Mouse (Mus musculus) myocyte (in vitro differentiated cells): Measurements from ENCODE around the gene Arid1b.

ENCODE experiments used
- MYOD1 ChIP-seq, 3 experiments: IDR thresholded peaks; one replicate each; pipeline ENCODE4 v1.6.1; 2011; ENCODE audit warnings: control low read depth in 2 of 3, low read depth in 2 of 3, mild to moderate bottlenecking in 2 of 3, moderate library complexity in 1 of 3; ENCODE audit not compliant: insufficient read length in 2 of 3, control insufficient read depth in 1 of 3
- MYOG ChIP-seq, 3 experiments: IDR thresholded peaks; one replicate each; pipeline ENCODE4 v1.6.1; 2011; ENCODE audit warnings: control low read depth in 2 of 3, low read depth in 2 of 3, mild to moderate bottlenecking in 2 of 3; ENCODE audit not compliant: insufficient read length in 2 of 3, control insufficient read depth in 1 of 3, insufficient read depth in 1 of 3
- POLR2A ChIP-seq: IDR thresholded peaks from one replicate; pipeline ENCODE4 v1.6.1; 2011; ENCODE audit warnings: low read depth, mild to moderate bottlenecking, control low read depth, moderate library complexity; ENCODE audit not compliant: insufficient read length
- REST ChIP-seq: IDR thresholded peaks from one replicate; pipeline ENCODE4 v1.6.1; 2011; ENCODE audit warnings: mild to moderate bottlenecking, control low read depth, moderate library complexity; ENCODE audit not compliant: insufficient read depth, insufficient read length

DNA sequence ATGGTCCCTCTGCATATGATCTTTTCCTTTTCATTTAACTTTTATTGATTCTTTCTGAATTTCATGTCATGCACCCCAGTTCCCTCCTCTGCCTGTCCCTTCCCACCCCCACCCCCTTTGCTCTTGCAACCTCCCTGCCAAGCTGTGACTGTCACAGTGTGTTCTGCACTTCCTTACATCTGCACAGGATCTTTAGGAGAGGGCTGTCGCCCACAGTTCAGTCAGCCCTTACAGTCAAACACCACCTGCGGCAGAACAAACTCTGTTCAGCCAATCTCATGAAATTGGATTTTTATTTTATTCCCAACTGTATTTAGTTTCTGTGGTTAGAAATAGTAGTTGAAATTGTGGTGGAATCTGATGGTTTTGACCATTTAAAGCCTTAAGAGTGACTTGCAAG, 130.5 kb downstream of the Arid1b start:
- TF ChIP-seq MYOD1 (IDR thresholded peaks at IDR 0.05; ENCODE audit: control insufficient read depth in 1 of 3, insufficient read length in 2 of 3, low read depth in 2 of 3) (no peak), REST (no peak), POLR2A (no peak), MYOG (IDR thresholded peaks at IDR 0.05; ENCODE audit: control insufficient read depth in 1 of 3, insufficient read depth in 1 of 3, insufficient read length in 2 of 3, low read depth in 2 of 3) (no peak)
